Mouse (Mus musculus): ENCODE measurements around the gene Cyfip1. TPM values are rescaled to one million over a fixed set of nuclear protein-coding genes. Genes with fewer than 3 reads are reported as not detected.

The Cyfip1 gene
- polyA plus RNA-seq, 1 experiment from 2014 or later = 59.1 TPM

DNA sequence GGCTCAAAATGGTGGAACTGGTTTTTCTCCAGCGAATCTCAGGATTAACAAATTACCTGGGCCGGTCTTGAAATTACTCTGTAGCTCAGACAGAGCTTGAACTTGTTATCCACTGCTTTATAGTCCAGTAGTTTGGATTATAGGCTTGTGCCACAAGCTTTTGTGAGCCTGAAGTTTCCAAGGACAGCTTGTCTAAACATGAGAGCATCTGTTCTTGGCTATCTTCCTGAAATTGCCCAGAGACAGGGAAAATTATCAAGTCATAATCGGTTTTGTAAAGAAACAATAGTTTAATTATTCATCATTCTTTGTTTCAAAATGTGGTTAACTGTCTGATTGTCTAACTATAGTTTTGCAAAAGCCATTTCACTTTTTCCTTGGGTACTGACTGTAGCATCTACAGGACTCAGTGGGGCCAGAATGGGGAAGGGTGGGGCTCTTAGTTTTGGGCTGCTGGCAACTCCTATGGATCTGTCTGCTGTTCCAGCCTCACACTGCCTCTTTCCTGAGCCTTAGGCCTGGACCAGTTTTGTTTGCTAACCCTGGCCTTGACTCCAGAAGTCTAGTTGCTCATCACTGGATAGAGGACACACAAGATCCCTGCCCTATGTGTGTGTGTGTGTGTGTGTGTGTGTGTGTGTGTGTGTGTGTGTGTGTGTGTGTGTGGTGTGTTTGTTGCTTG, 17.4 kb downstream of the Cyfip1 start:
- no peaks in the 10 kb centered on the region for H3K36me3 ChIP-seq (ENCODE audit: control insufficient read depth, insufficient read depth, low read length)
- TF ChIP-seq CTCF (IDR thresholded peaks at IDR 0.05; ENCODE audit: low read depth) (no peak), EP300 (optimal IDR thresholded peaks at IDR 0.05) (no peak)
- H3K27ac ChIP-seq (replicated peaks) = no peak overlapping the region
- no peak overlapping the region for H3K4me3 ChIP-seq (ENCODE audit: low read depth, low read length)
- no peaks in the 10 kb centered on the region for H3K4me1 ChIP-seq (replicated peaks; ENCODE audit: control insufficient read depth, insufficient read depth)
- no peaks in the 10 kb centered on the region for H3K27me3 ChIP-seq (ENCODE audit: control insufficient read depth, insufficient read depth, low read length)
- 75% methylated on average over 3 of the region's 3 CpGs for WGBS
- ATAC-seq (ENCODE audit: low FRiP score, low TSS enrichment) = no peak
- DNase-seq (ENCODE audit: low spot score) = no peak
- H3K4me2 ChIP-seq (replicated peaks; ENCODE audit: low read depth) = no peak overlapping the region
- H3K9ac ChIP-seq (ENCODE audit: low read length) = no peak overlapping the region
- no peaks in the 10 kb centered on the region for H3K9me3 ChIP-seq (ENCODE audit: control insufficient read depth, low read length)

DNA sequence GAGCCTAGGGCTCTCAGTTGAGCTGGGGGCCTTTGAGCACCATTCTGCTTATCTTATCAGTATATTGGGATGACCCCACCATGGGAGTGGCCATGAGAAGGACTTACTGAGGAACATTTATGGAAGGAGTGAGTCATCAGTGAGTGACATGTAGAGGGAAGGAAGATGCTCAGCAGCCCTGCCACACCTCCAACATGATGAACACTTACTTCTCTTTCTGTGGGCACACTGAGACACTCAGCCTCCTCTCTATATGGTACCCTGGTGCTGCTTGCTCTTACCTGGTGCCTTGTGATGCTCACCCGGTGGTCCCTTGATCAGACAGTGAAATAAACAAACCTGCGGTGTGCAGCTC, 17.9 kb downstream of the Cyfip1 start:
- no peaks in the 10 kb centered on the region for H3K9me3 ChIP-seq (ENCODE audit: control insufficient read depth, low read length)
- DNase-seq (ENCODE audit: low spot score) = no peak
- no peaks in the 10 kb centered on the region for H3K27me3 ChIP-seq (ENCODE audit: control insufficient read depth, insufficient read depth, low read length)
- no peaks in the 10 kb centered on the region for H3K36me3 ChIP-seq (ENCODE audit: control insufficient read depth, insufficient read depth, low read length)
- 79% methylated on average over 2 of the region's 2 CpGs for WGBS
- H3K9ac ChIP-seq (ENCODE audit: low read length) = no peak overlapping the region
- H3K27ac ChIP-seq (replicated peaks) = no peak overlapping the region
- no peak overlapping the region for H3K4me2 ChIP-seq (replicated peaks; ENCODE audit: low read depth)
- ATAC-seq (ENCODE audit: low FRiP score, low TSS enrichment) = no peak
- TF ChIP-seq CTCF (IDR thresholded peaks at IDR 0.05; ENCODE audit: low read depth) (no peak), EP300 (optimal IDR thresholded peaks at IDR 0.05) (no peak)
- H3K4me1 ChIP-seq (replicated peaks; ENCODE audit: control insufficient read depth, insufficient read depth) = no peaks in the 10 kb centered on the region
- H3K4me3 ChIP-seq (ENCODE audit: low read depth, low read length) = no peak overlapping the region

- no peak overlapping the region for H3K9ac ChIP-seq (ENCODE audit: low read length)
- H3K36me3 ChIP-seq (ENCODE audit: control insufficient read depth, insufficient read depth, low read length) = no peaks in the 10 kb centered on the region
- H3K27me3 ChIP-seq (ENCODE audit: control insufficient read depth, insufficient read depth, low read length) = no peaks in the 10 kb centered on the region
- H3K27ac ChIP-seq (replicated peaks) = no peak overlapping the region
- no peak overlapping the region for H3K4me2 ChIP-seq (replicated peaks; ENCODE audit: low read depth)
- H3K9me3 ChIP-seq (ENCODE audit: control insufficient read depth, low read length) = no peaks in the 10 kb centered on the region
- ATAC-seq (ENCODE audit: low FRiP score, low TSS enrichment) (no peak), DNase-seq (ENCODE audit: low spot score) (no peak)
- WGBS = 71% methylated on average over 6 of the region's 6 CpGs
- no peaks in the 10 kb centered on the region for H3K4me1 ChIP-seq (replicated peaks; ENCODE audit: control insufficient read depth, insufficient read depth)
- TF ChIP-seq EP300 (optimal IDR thresholded peaks at IDR 0.05) = no peak
- TF ChIP-seq CTCF (IDR thresholded peaks at IDR 0.05; ENCODE audit: low read depth) = no peak
- H3K4me3 ChIP-seq (ENCODE audit: low read depth, low read length) = no peak overlapping the region
These were observed 18.4 kb downstream of the Cyfip1 start for GRCm38 (mm10) chr7:55859956-55860355.

- Histone ChIP-seq H3K9me3 (ENCODE audit: control insufficient read depth, low read length) (no peaks in the 10 kb centered on the region), H3K4me1 (replicated peaks; ENCODE audit: control insufficient read depth, insufficient read depth) (no peaks in the 10 kb centered on the region), H3K27me3 (ENCODE audit: control insufficient read depth, insufficient read depth, low read length) (no peaks in the 10 kb centered on the region), H3K9ac (ENCODE audit: low read length) (no peak overlapping the region), H3K27ac (replicated peaks) (no peak overlapping the region), H3K36me3 (ENCODE audit: control insufficient read depth, insufficient read depth, low read length) (no peaks in the 10 kb centered on the region), H3K4me3 (ENCODE audit: low read depth, low read length) (no peak overlapping the region), H3K4me2 (replicated peaks; ENCODE audit: low read depth) (no peak overlapping the region)
- 73% methylated on average over 4 of the region's 4 CpGs for WGBS
- DNase-seq (ENCODE audit: low spot score) (no peak), ATAC-seq (ENCODE audit: low FRiP score, low TSS enrichment) (no peak)
- no peak for TF ChIP-seq EP300 (optimal IDR thresholded peaks at IDR 0.05)
- no peak for TF ChIP-seq CTCF (IDR thresholded peaks at IDR 0.05; ENCODE audit: low read depth)
These were observed 19.6 kb downstream of the Cyfip1 start for GRCm38 (mm10) chr7:55861175-55861574.

DNA sequence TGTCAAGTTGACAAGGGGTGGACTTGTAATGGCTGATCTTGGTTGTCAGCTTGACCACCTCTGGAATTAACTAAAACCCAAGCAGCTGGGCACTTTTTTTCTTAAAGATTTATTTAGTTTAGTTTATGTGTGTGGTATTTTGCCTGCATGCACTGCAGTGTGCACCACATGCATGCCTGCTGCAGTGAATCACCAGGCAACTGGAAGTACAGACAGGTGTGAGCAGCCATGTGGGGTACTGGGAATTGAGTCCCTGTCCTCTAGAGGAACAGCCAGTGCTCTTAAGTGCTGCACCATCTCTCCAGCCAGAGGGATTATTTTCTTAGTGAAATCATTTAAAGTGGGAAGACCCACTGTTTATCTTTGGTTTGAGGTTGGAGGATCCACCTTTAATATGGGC, 23.5 kb downstream of the Cyfip1 start:
- ATAC-seq (ENCODE audit: low FRiP score, low TSS enrichment) = no peak
- Histone ChIP-seq H3K4me1 (replicated peaks; ENCODE audit: control insufficient read depth, insufficient read depth) (no peaks in the 10 kb centered on the region), H3K36me3 (ENCODE audit: control insufficient read depth, insufficient read depth, low read length) (no peaks in the 10 kb centered on the region), H3K4me3 (ENCODE audit: low read depth, low read length) (no peak overlapping the region), H3K27ac (replicated peaks) (no peak overlapping the region), H3K9me3 (ENCODE audit: control insufficient read depth, low read length) (no peaks in the 10 kb centered on the region), H3K27me3 (ENCODE audit: control insufficient read depth, insufficient read depth, low read length) (no peaks in the 10 kb centered on the region), H3K9ac (ENCODE audit: low read length) (no peak overlapping the region), H3K4me2 (replicated peaks; ENCODE audit: low read depth) (no peak overlapping the region)
- no peak for DNase-seq (ENCODE audit: low spot score)
- no peak for TF ChIP-seq CTCF (IDR thresholded peaks at IDR 0.05; ENCODE audit: low read depth)
- TF ChIP-seq EP300 (optimal IDR thresholded peaks at IDR 0.05) = no peak

DNA sequence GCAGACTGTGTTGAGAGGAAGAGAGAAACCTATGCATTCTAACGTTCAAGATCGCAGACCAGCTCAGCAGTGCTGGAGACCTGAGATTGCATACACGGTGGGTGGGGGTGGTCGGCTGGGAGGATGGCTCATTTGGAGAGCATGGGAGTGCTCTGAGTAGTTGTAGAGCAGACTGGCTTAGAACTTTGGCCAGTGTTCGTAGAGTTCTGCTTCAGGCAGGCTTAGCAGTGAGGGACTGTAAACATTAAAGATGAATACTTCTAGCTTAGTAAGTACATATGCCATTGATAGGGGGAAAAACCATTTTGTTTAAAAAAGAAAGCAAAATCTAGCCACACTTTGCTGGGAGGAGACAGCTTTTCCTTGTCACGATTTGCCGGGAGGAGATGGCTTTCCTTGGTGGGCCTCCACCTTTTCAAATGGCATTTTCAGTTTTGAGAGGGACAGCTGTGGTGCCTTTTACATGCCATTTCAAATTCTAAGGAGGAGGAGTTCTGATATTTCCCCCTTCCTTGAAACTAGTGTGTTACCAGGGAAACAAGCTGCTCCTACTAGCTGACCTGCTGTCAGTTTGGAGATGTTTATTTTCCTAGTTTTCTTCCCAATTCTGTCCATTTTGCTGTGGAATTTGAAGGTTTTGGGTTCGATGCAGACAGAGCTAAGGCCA, 24.3 kb downstream of the Cyfip1 start:
- no peaks in the 10 kb centered on the region for H3K4me1 ChIP-seq (replicated peaks; ENCODE audit: control insufficient read depth, insufficient read depth)
- no peak for DNase-seq (ENCODE audit: low spot score)
- 42% methylated on average over 8 of the region's 8 CpGs for WGBS
- H3K9me3 ChIP-seq (ENCODE audit: control insufficient read depth, low read length) = no peaks in the 10 kb centered on the region
- H3K4me2 ChIP-seq (replicated peaks; ENCODE audit: low read depth) = no peak overlapping the region
- H3K9ac ChIP-seq (ENCODE audit: low read length) = no peak overlapping the region
- ATAC-seq (ENCODE audit: low FRiP score, low TSS enrichment) = 0 out of 2 replicates have a peak, but pooled peaks have one; percentile 15
- TF ChIP-seq EP300 (optimal IDR thresholded peaks at IDR 0.05) (no peak), CTCF (IDR thresholded peaks at IDR 0.05; ENCODE audit: low read depth) (no peak)
- no peaks in the 10 kb centered on the region for H3K36me3 ChIP-seq (ENCODE audit: control insufficient read depth, insufficient read depth, low read length)
- no peak overlapping the region for H3K27ac ChIP-seq (replicated peaks)
- H3K27me3 ChIP-seq (ENCODE audit: control insufficient read depth, insufficient read depth, low read length) = no peaks in the 10 kb centered on the region
- H3K4me3 ChIP-seq (ENCODE audit: low read depth, low read length) = no peak overlapping the region

Data from stomach, postnatal 0 days (tissue).